Mouse (Mus musculus) liver, embryonic 14.5 days (tissue): ENCODE measurements at regions not wholly inside any gene's neighbourhood (a gene's known extent, or its start where the extent isn't known, plus 50 kb on each side); places are given as distances from the start of the nearest gene placed in this dataset.

Experiments used
- ATAC-seq: fragments of 200-750 bp; cut with Nextera tagmentation; 2 replicates; pipeline ENCODE4 v1.8.0; 2017; ENCODE audit warnings: moderate number of reproducible peaks, mild to moderate bottlenecking, moderate library complexity; ENCODE audit not compliant: insufficient read depth
- DNase-seq, 3 experiments: peaks; one replicate each; pipeline ENCODE4 v3.0.0-alpha.2; 2012 to 2013; ENCODE audit warnings: low read depth in 3 of 3, low spot score in 3 of 3
- H3K27ac ChIP-seq: fragments of 300-500 bp; sonication (generic); 2 replicates; pipeline ENCODE4 v1.5.1; 2014; ENCODE audit warnings: moderate library complexity, mild to moderate bottlenecking, control low read depth, inconsistent platforms
- H3K27me3 ChIP-seq: fragments of 300-500 bp; sonication (generic); 2 replicates; pipeline ENCODE4 v1.6.1; 2014; ENCODE audit warnings: mild to moderate bottlenecking, low read length, moderate library complexity; ENCODE audit not compliant: control insufficient read depth, insufficient read depth
- H3K36me3 ChIP-seq: fragments of 300-500 bp; sonication (generic); replicated peaks from 2 replicates; pipeline ENCODE4 v1.6.1; 2014; ENCODE audit warnings: low read depth; ENCODE audit not compliant: control insufficient read depth, insufficient read depth
- H3K4me1 ChIP-seq, 2 experiments: fragments of 200-500 bp in 1 of 2; fragments of 300-500 bp in 1 of 2; sonication (generic) in 1 of 2; replicated peaks; 2 replicates each; pipeline ENCODE4 v1.6.1; 2012 to 2014; ENCODE audit warnings: antibody characterized with exemption in 1 of 2, inconsistent platforms in 1 of 2, low read length in 1 of 2; ENCODE audit not compliant: control insufficient read depth in 2 of 2, insufficient read depth in 2 of 2
- H3K4me2 ChIP-seq: fragments of 300-500 bp; sonication (generic); 2 replicates; pipeline ENCODE4 v1.6.1; 2014; ENCODE audit warnings: low read depth, mild to moderate bottlenecking, control low read depth, moderate library complexity
- H3K4me3 ChIP-seq, 2 experiments: fragments of 200-500 bp in 1 of 2; fragments of 300-500 bp in 1 of 2; sonication (generic) in 1 of 2; 2 replicates each; pipeline ENCODE4 v1.5.1; 2012 to 2014; ENCODE audit warnings: low read depth in 2 of 2, low read length in 2 of 2, mild to moderate bottlenecking in 2 of 2, control low read depth in 1 of 2, inconsistent platforms in 1 of 2, moderate library complexity in 1 of 2; ENCODE audit not compliant: insufficient read depth in 1 of 2
- H3K9ac ChIP-seq: fragments of 300-500 bp; sonication (generic); replicated peaks from 2 replicates; pipeline ENCODE4 v1.6.1; 2014; ENCODE audit warnings: mild to moderate bottlenecking, control low read depth, moderate library complexity
- H3K9me3 ChIP-seq: fragments of 300-500 bp; sonication (generic); 2 replicates; pipeline ENCODE4 v1.6.1; 2016; ENCODE audit warnings: low read length, mixed read lengths; ENCODE audit not compliant: control insufficient read depth
- CTCF ChIP-seq: IDR thresholded peaks from 2 replicates; pipeline ENCODE4 v1.5.1; 2016; ENCODE audit warnings: antibody characterized with exemption, low read depth, control low read depth
- EP300 ChIP-seq: IDR thresholded peaks from 2 replicates; pipeline ENCODE4 v1.6.1; 2016; ENCODE audit warnings: antibody characterized with exemption, low read depth
- WGBS: fragments of 180-500 bp; shearing (Covaris S2); extraction: QIAGEN DNeasy Blood & Tissue Kit; methylation state at CpG from one replicate; pipeline ENCODE4 v1.1.7; 2014; ENCODE audit not compliant: insufficient replicate concordance; 5-methylcytosine and 5-hydroxymethylcytosine counted together

DNA sequence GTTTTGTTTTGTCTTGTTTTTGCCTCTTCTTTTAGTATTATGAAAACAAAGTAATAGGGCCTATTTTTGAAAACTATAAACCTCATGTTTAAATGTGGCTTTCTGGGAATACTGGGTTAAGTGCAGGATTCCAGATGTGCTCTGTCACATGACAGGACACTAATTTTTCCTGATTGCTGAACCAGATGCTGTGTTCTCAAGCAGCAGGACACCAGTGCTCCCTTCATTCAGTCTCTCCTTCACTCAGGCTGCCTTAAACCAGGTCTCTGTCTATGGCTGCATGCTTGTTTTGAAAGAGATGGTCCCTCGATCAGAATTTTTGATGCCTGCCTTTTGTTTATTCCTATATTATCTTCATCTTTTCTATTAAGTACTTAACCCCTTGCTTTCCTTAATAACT is 80.1 kb upstream of the Trpc3 start:
- Histone ChIP-seq H3K4me1 (no peaks in the 10 kb centered on the region), H3K4me3 (no peak overlapping the region), H3K36me3 (no peaks in the 10 kb centered on the region), H3K9me3 (no peaks in the 10 kb centered on the region), H3K4me2 (no peak overlapping the region), H3K27ac (no peak overlapping the region), H3K27me3 (no peaks in the 10 kb centered on the region), H3K9ac (no peak overlapping the region)
- 69% methylated on average over 1 of the region's 1 CpGs for WGBS
- ATAC-seq (no peak), DNase-seq (no peak)
- TF ChIP-seq EP300 (no peak), CTCF (no peak)

DNA sequence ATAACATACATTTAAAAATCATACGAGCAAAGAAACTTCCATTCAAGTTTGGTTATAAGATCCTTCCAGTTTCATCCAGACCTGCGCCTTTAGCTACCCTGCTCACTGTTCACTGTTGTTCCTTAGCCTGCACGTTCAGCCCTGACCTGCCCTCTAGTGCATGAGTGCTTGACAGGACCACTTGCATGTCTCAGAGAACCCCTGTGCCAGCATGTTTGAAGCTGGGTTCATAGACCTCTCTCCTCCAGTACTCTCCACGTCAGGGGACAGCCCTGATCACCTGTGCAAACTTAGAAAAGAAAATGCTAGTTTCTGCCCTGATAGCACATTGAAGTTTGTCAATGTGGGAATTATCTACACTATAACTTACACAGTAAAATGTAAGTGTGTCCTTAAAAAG is 81.0 kb upstream of the Trpc3 start:
- Histone ChIP-seq H3K27me3 (no peaks in the 10 kb centered on the region), H3K4me1 (no peaks in the 10 kb centered on the region), H3K36me3 (no peaks in the 10 kb centered on the region), H3K9me3 (no peaks in the 10 kb centered on the region), H3K4me2 (no peak overlapping the region), H3K9ac (no peak overlapping the region), H3K4me3 (no peak overlapping the region), H3K27ac (no peak overlapping the region)
- WGBS: 51% methylated on average over 4 of the region's 4 CpGs
- TF ChIP-seq CTCF (no peak), EP300 (no peak)
- ATAC-seq: no peak
- no peak for DNase-seq

DNA sequence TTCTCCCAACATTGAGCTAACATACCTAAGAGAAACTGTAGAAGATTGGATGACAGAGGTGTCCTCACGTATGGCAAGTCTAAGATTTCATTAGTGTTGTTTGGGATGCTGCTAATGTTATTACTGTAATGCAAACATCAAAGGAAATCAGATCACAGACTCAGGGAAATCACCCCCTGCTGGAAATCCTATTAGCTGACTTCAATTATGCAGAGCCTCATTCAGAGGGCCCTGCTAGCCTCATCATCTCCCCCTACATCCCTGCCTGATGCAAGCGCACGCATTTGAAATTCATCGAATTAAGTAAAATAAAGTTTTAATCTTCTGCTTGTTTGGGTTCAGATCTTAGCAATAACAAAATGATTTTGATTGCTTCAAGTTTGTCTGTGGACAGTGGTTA is 84.1 kb upstream of the Trpc3 start:
- Histone ChIP-seq H3K4me2 (no peak overlapping the region), H3K4me3 (no peak overlapping the region), H3K27ac (no peak overlapping the region), H3K4me1 (no peaks in the 10 kb centered on the region), H3K9ac (no peak overlapping the region), H3K36me3 (no peaks in the 10 kb centered on the region), H3K27me3 (no peaks in the 10 kb centered on the region), H3K9me3 (no peaks in the 10 kb centered on the region)
- WGBS: 63% methylated on average over 4 of the region's 4 CpGs
- DNase-seq (no peak), ATAC-seq (no peak)
- TF ChIP-seq EP300 (no peak), CTCF (no peak)

DNA sequence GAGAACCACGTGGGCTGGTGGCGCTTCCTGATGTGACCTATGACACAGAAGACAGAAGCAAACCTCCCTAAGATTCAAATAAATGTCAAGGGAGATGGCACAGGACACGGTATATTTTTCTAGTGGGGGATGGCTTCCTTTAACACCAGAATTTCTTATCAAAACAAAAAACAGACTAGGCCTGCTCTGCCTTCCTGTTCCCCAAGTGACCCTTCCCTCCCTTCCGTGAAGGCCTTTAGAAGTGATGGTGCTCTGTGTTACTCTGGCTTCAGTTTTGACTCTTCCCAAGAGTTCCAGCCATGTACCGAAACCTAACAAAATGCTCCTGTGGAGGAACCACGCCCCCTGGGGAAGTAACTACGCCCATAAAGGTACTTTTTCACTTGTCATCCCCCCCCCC is 84.5 kb upstream of the 4932438A13Rik start:
- DNase-seq (no peak), ATAC-seq (no peak)
- no peaks in the 10 kb centered on the region for H3K9me3 ChIP-seq
- no peak overlapping the region for H3K27ac ChIP-seq
- no peaks in the 10 kb centered on the region for H3K36me3 ChIP-seq
- no peak overlapping the region for H3K9ac ChIP-seq
- WGBS: 51% methylated on average over 7 of the region's 7 CpGs
- no peak overlapping the region for H3K4me3 ChIP-seq
- TF ChIP-seq CTCF (no peak), EP300 (no peak)
- H3K27me3 ChIP-seq: no peaks in the 10 kb centered on the region
- H3K4me1 ChIP-seq: no peaks in the 10 kb centered on the region
- no peak overlapping the region for H3K4me2 ChIP-seq

DNA sequence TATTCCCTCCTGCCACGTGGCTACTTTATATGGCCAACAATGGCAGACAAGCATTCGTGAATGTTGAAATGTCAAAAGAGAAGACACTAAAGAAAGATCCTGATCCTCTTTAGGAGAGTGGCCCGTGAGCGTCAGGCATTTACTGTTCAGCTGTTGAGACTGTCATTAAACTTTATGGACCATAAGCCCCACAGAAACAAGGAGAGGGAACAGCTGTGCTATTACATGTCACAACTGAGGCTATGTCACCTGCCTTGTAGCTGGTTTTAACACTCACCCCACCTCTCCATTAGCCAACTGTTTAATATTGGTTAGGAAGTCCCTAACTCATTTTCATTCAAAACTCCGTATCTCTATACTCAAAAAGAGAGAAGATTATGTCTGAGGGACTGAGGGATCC is 76.3 kb upstream of the 4932438A13Rik start:
- 52% methylated on average over 5 of the region's 5 CpGs for WGBS
- no peaks in the 10 kb centered on the region for H3K9me3 ChIP-seq
- TF ChIP-seq CTCF: no peak
- TF ChIP-seq EP300: no peak
- peaks cover 0 to 3% of the 10 kb centered on the region in 2 experiments; a peak in 2 of 4 replicates for H3K4me1 ChIP-seq
- DNase-seq: no peak
- no peak for ATAC-seq
- H3K4me2 ChIP-seq: no peak overlapping the region
- H3K27ac ChIP-seq: no peak overlapping the region
- no peak overlapping the region for H3K9ac ChIP-seq
- H3K36me3 ChIP-seq: no peaks in the 10 kb centered on the region
- no peaks in the 10 kb centered on the region for H3K27me3 ChIP-seq
- no peak overlapping the region for H3K4me3 ChIP-seq

DNA sequence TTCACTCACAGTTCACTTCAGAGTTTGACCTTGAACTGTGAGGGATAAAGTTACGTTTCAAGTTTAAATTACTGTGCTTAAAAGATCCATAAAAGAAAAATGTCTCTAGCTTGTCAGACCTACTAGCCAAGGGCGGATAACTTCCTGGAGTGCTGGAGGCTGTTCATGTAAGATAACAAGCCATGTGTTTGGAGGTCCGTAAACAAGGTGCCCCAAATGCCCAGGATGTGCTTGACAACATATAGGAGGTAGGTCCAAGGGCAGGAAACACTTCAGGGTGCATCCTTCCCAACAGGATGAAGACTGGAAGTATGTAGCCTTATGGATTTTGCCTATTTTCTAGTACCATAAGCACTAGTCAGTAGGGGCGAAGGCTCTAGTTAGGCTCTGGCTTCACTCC is 72.7 kb upstream of the 4932438A13Rik start:
- WGBS: 23% methylated on average over 4 of the region's 4 CpGs
- DNase-seq: no peak
- H3K36me3 ChIP-seq: no peaks in the 10 kb centered on the region
- H3K9ac ChIP-seq: no peak overlapping the region
- H3K4me2 ChIP-seq: no peak overlapping the region
- TF ChIP-seq CTCF (no peak), EP300 (no peak)
- H3K4me3 ChIP-seq: no peak overlapping the region
- no peak overlapping the region for H3K27ac ChIP-seq
- no peaks in the 10 kb centered on the region for H3K9me3 ChIP-seq
- H3K27me3 ChIP-seq: no peaks in the 10 kb centered on the region
- peaks cover 0 to 3% of the 10 kb centered on the region in 2 experiments; a peak in 2 of 4 replicates for H3K4me1 ChIP-seq
- peak; percentile 66; the same call in 1 of the 2 replicates for ATAC-seq
